Mouse (Mus musculus) lung, postnatal 36 days (tissue): ENCODE data around the gene Khdrbs2.

Source experiments
- DNase-seq: peaks from one replicate; pipeline ENCODE4 v3.0.0; 2022; ENCODE audit warnings: mixed read lengths

Khdrbs2 gene

GRCm38 (mm10) chr1:32172506-32173239, at the start of gene Khdrbs2:
Gene Khdrbs2 (plus strand): TSS chr1:32172714.
- peak; percentile 35 for DNase-seq

GRCm38 (mm10) chr1:32174566-32174965, 2.1 kb downstream of the Khdrbs2 start:
- peak; percentile 2 for DNase-seq

GRCm38 (mm10) chr1:32199664-32200260, 27.2 kb downstream of the Khdrbs2 start:
- DNase-seq: no peak

- no peak for DNase-seq
Measured at GRCm38 (mm10) chr1:32248443-32248842, 75.9 kb downstream of the Khdrbs2 start.

- no peak for DNase-seq
Measured at GRCm38 (mm10) chr1:32249602-32250001, 77.1 kb downstream of the Khdrbs2 start.

GRCm38 (mm10) chr1:32250337-32250736, 77.8 kb downstream of the Khdrbs2 start:
- DNase-seq: no peak

- DNase-seq: no peak
Measured at GRCm38 (mm10) chr1:32258942-32259341, 86.4 kb downstream of the Khdrbs2 start.

- DNase-seq: no peak
Measured at GRCm38 (mm10) chr1:32270519-32270918, 98.0 kb downstream of the Khdrbs2 start.

- no peak for DNase-seq
Measured at GRCm38 (mm10) chr1:32294702-32295101, 122.2 kb downstream of the Khdrbs2 start.

- no peak for DNase-seq
Measured at GRCm38 (mm10) chr1:32301391-32301790, 128.9 kb downstream of the Khdrbs2 start.

- no peak for DNase-seq
Measured at GRCm38 (mm10) chr1:32309074-32309473, 136.6 kb downstream of the Khdrbs2 start.

GRCm38 (mm10) chr1:32309637-32310036, 137.1 kb downstream of the Khdrbs2 start:
- DNase-seq: no peak

GRCm38 (mm10) chr1:32339108-32339507, 166.6 kb downstream of the Khdrbs2 start:
- no peak for DNase-seq

GRCm38 (mm10) chr1:32347538-32347937, 175.0 kb downstream of the Khdrbs2 start:
- no peak for DNase-seq

- DNase-seq: no peak
Measured at GRCm38 (mm10) chr1:32352076-32352475, 179.6 kb downstream of the Khdrbs2 start.

GRCm38 (mm10) chr1:32363539-32363938, 191.0 kb downstream of the Khdrbs2 start:
- DNase-seq: no peak

GRCm38 (mm10) chr1:32397553-32397952, 225.0 kb downstream of the Khdrbs2 start:
- no peak for DNase-seq

GRCm38 (mm10) chr1:32407651-32408050, 235.1 kb downstream of the Khdrbs2 start:
- no peak for DNase-seq

- DNase-seq: peak; percentile 5
Measured at GRCm38 (mm10) chr1:32428410-32428809, 255.9 kb downstream of the Khdrbs2 start.

GRCm38 (mm10) chr1:32429493-32429892, 257.0 kb downstream of the Khdrbs2 start:
- DNase-seq: peak; percentile 5

GRCm38 (mm10) chr1:32430516-32430915, 258.0 kb downstream of the Khdrbs2 start:
- DNase-seq: no peak

GRCm38 (mm10) chr1:32433118-32433517, 260.6 kb downstream of the Khdrbs2 start:
- DNase-seq: no peak

- DNase-seq: no peak
Measured at GRCm38 (mm10) chr1:32443927-32444326, 271.4 kb downstream of the Khdrbs2 start.

- DNase-seq: no peak
Measured at GRCm38 (mm10) chr1:32463103-32463516, 290.6 kb downstream of the Khdrbs2 start.

- DNase-seq: no peak
Measured at GRCm38 (mm10) chr1:32471022-32471421, 298.5 kb downstream of the Khdrbs2 start.
